Comparison of ENCODE assay signal across 29 mouse cellular contexts in genomic region chr11:107408886-107409285, GRCm38 (mm10).
DNase-seq lines count a peak whose midpoint lies in the region; ATAC-seq and TF ChIP-seq lines count a peak whose summit lies in the region.
"Had no signal": no experiment of that assay in that cellular context is flagged by ENCODE, and none has a peak within 500 bp of the region (broad histone marks: within the 10 kb centered on the region; RNA-seq: fewer than 3 reads in every experiment).

No protein-coding gene starts in this region.

- H3K9ac ChIP-seq in forebrain, embryonic 15.5 days (replicated peaks), result no peak overlapping the region
- H3K9ac ChIP-seq in MEL (ENCODE audit: control insufficient read depth, low read depth, low read length, poor library complexity, severe bottlenecking), result peak overlapping the region; percentile 82
- H3K9ac ChIP-seq in liver, embryonic 12.5 days, result peak overlapping the region; percentile 36; the same call in 1 of the 2 replicates
- H3K9ac ChIP-seq in liver, postnatal 0 days (replicated peaks), result 0 out of 2 replicates have a peak overlapping the region, but pooled peaks have one; percentile 16
- H3K9ac ChIP-seq: embryonic facial prominence, embryonic 15.5 days; forebrain, embryonic 13.5 days; hindbrain, embryonic 12.5 days; neural tube, embryonic 15.5 days had no signal

- peaks cover 64% of the 10 kb centered on the region for H3K79me2 ChIP-seq in MEL (ENCODE audit: control insufficient read depth, insufficient read depth, low read length, poor library complexity)

- no peak overlapping the region for H3K4me3 ChIP-seq in forebrain, embryonic 10.5 days
- no peak overlapping the region for H3K4me3 ChIP-seq in forebrain, embryonic 15.5 days
- H3K4me3 ChIP-seq in MEL (ENCODE audit: control insufficient read depth in 1 of 2, insufficient read depth in 1 of 2, low read depth in 2 of 2, low read length in 2 of 2), result no peak overlapping the region
- H3K4me3 ChIP-seq in liver, embryonic 12.5 days, result no peak overlapping the region
- no peak overlapping the region for H3K4me3 ChIP-seq in liver, postnatal 0 days (ENCODE audit: low read depth, low read length)
- H3K4me3 ChIP-seq: embryonic facial prominence, embryonic 15.5 days; forebrain, embryonic 13.5 days; hindbrain, embryonic 12.5 days; neural tube, embryonic 15.5 days had no signal

- no peak overlapping the region for H3K4me2 ChIP-seq in forebrain, embryonic 15.5 days (replicated peaks)
- peak overlapping the region; percentile 51 for H3K4me2 ChIP-seq in liver, embryonic 12.5 days
- H3K4me2 ChIP-seq in liver, postnatal 0 days (ENCODE audit: low read depth, low read length), result no peak overlapping the region
- H3K4me2 ChIP-seq: embryonic facial prominence, embryonic 15.5 days; forebrain, embryonic 13.5 days; heart, embryonic 11.5 days; hindbrain, embryonic 12.5 days; neural tube, embryonic 15.5 days had no signal

- no peaks in the 10 kb centered on the region for H3K36me3 ChIP-seq in forebrain, embryonic 10.5 days (replicated peaks)
- no peaks in the 10 kb centered on the region for H3K36me3 ChIP-seq in forebrain, embryonic 15.5 days
- peaks cover 0 to 70% of the 10 kb centered on the region in 2 experiments; a peak in 2 of 4 replicates for H3K36me3 ChIP-seq in MEL (ENCODE audit: control insufficient read depth in 1 of 2, insufficient read depth in 2 of 2, low read length in 2 of 2)
- no peaks in the 10 kb centered on the region for H3K36me3 ChIP-seq in liver, embryonic 12.5 days
- no peaks in the 10 kb centered on the region for H3K36me3 ChIP-seq in liver, postnatal 0 days (replicated peaks; ENCODE audit: insufficient read depth, low read length)
- H3K36me3 ChIP-seq: embryonic facial prominence, embryonic 15.5 days; hindbrain, embryonic 12.5 days; neural tube, embryonic 15.5 days had no signal

- no peak for DNase-seq in forebrain, embryonic 10.5 days (ENCODE audit: extremely low spot score, low spot score)
- DNase-seq in MEL (ENCODE audit: low read depth, low spot score), result no peak
- DNase-seq in liver, postnatal 0 days, result no peak
- DNase-seq in yolk sac, embryonic 10.5 days (ENCODE audit: low spot score), result no peak
- DNase-seq in testis, postnatal 14 days (ENCODE audit: low spot score), result no peak
- DNase-seq: adrenal gland, postnatal 14 days; cerebellum, adult 11-12 months; cerebellum, adult 9-11 months; gastrocnemius, postnatal 36 days; heart, adult 18-20 months; heart, postnatal 36 days; kidney, adult 9 months; kidney, postnatal 10 days; lung, postnatal 36 days; midbrain, embryonic 14.5 days; retina, postnatal 1 day; right cerebral cortex, postnatal 14 days; thymus, postnatal 25 days had no signal

- TF ChIP-seq CTCF in MEL (IDR thresholded peaks at IDR 0.05 in 2 of 3, conservative IDR thresholded peaks at IDR 0.05 in 1 of 3; ENCODE audit: control insufficient read depth in 1 of 3, insufficient read depth in 1 of 3, low read depth in 2 of 3, low read length in 3 of 3, poor library complexity in 1 of 3, severe bottlenecking in 1 of 3), result no peak
- no peak for TF ChIP-seq CTCF in liver, postnatal 0 days (IDR thresholded peaks at IDR 0.05; ENCODE audit: low read depth)

- no peak for TF ChIP-seq POLR2A in MEL (IDR thresholded peaks at IDR 0.05; ENCODE audit: control insufficient read depth in 1 of 2, insufficient read depth in 1 of 2, low read depth in 1 of 2, low read length in 2 of 2, poor library complexity in 1 of 2)

- TF ChIP-seq EP300 in MEL (IDR thresholded peaks at IDR 0.05; ENCODE audit: low read depth in 1 of 2, low read length in 2 of 2), result no peak
- TF ChIP-seq EP300 in liver, postnatal 0 days (IDR thresholded peaks at IDR 0.05; ENCODE audit: low read depth), result no peak

- 93% methylated on average over 7 of the region's 7 CpGs for WGBS in forebrain, embryonic 10.5 days
- WGBS in forebrain, embryonic 15.5 days, result 94% methylated on average over 7 of the region's 7 CpGs
- 81% methylated on average over 7 of the region's 7 CpGs for WGBS in liver, embryonic 12.5 days (ENCODE audit: insufficient replicate concordance)
- 84% methylated on average over 7 of the region's 7 CpGs for WGBS in liver, postnatal 0 days (ENCODE audit: insufficient replicate concordance)

- no peak for ATAC-seq in forebrain, embryonic 15.5 days (replicated peaks)
- ATAC-seq in liver, embryonic 12.5 days, result no peak
- ATAC-seq in liver, postnatal 0 days, result no peak
- no peak for ATAC-seq in inflammation-experienced regulatory T-cells, adult 6 months
- ATAC-seq: forebrain, embryonic 13.5 days; hindbrain, postnatal 0 days; intestine, embryonic 16.5 days had no signal

- no peaks in the 10 kb centered on the region for H3K9me3 ChIP-seq in forebrain, embryonic 10.5 days
- H3K9me3 ChIP-seq in forebrain, embryonic 15.5 days, result no peaks in the 10 kb centered on the region
- no peaks in the 10 kb centered on the region for H3K9me3 ChIP-seq in MEL (replicated peaks; ENCODE audit: insufficient read depth, low read length)
- no peaks in the 10 kb centered on the region for H3K9me3 ChIP-seq in liver, embryonic 12.5 days (replicated peaks)
- H3K9me3 ChIP-seq in liver, postnatal 0 days (ENCODE audit: low read length), result no peaks in the 10 kb centered on the region
- H3K9me3 ChIP-seq: embryonic facial prominence, embryonic 15.5 days; forebrain, embryonic 13.5 days; hindbrain, embryonic 12.5 days; neural tube, embryonic 15.5 days had no signal

- no peak for TF ChIP-seq RAD21 in MEL (IDR thresholded peaks at IDR 0.05; ENCODE audit: low read depth, low read length)

- H3K27me3 ChIP-seq in forebrain, embryonic 10.5 days (ENCODE audit: poor library complexity, severe bottlenecking), result no peaks in the 10 kb centered on the region
- no peaks in the 10 kb centered on the region for H3K27me3 ChIP-seq in forebrain, embryonic 15.5 days
- H3K27me3 ChIP-seq in MEL (ENCODE audit: control insufficient read depth in 1 of 2, insufficient read depth in 2 of 2, low read length in 2 of 2), result no peaks in the 10 kb centered on the region
- H3K27me3 ChIP-seq in liver, embryonic 12.5 days (replicated peaks), result no peaks in the 10 kb centered on the region
- no peaks in the 10 kb centered on the region for H3K27me3 ChIP-seq in liver, postnatal 0 days (ENCODE audit: insufficient read depth, low read length)
- H3K27me3 ChIP-seq: CH12.LX; embryonic facial prominence, embryonic 15.5 days; forebrain, embryonic 13.5 days; hindbrain, embryonic 12.5 days; neural tube, embryonic 15.5 days had no signal

- H3K4me1 ChIP-seq in forebrain, embryonic 10.5 days, result peaks cover 43% of the 10 kb centered on the region
- peaks cover 18% of the 10 kb centered on the region for H3K4me1 ChIP-seq in forebrain, embryonic 15.5 days
- H3K4me1 ChIP-seq in MEL (ENCODE audit: control insufficient read depth in 1 of 2, insufficient read depth in 2 of 2, low read length in 2 of 2), result peaks cover 27 to 75% of the 10 kb centered on the region in 2 experiments
- peaks cover 88% of the 10 kb centered on the region for H3K4me1 ChIP-seq in liver, embryonic 12.5 days
- H3K4me1 ChIP-seq in liver, postnatal 0 days (ENCODE audit: insufficient read depth), result peaks cover 63% of the 10 kb centered on the region

- H3K27ac ChIP-seq in forebrain, embryonic 10.5 days, result peak overlapping the region; percentile 20; the same call in 1 of the 2 replicates
- no peak overlapping the region for H3K27ac ChIP-seq in forebrain, embryonic 15.5 days (replicated peaks)
- H3K27ac ChIP-seq in MEL (ENCODE audit: control insufficient read depth, low read depth, low read length), result peak overlapping the region; percentile 98
- H3K27ac ChIP-seq in liver, embryonic 12.5 days, result peak overlapping the region; percentile 73
- H3K27ac ChIP-seq in liver, postnatal 0 days (ENCODE audit: low read depth), result no peak overlapping the region
- H3K27ac ChIP-seq: embryonic facial prominence, embryonic 15.5 days; forebrain, embryonic 13.5 days; hindbrain, embryonic 12.5 days; hindbrain, postnatal 0 days; neural tube, embryonic 15.5 days had no signal

TF ChIP-seq in MEL, 35 proteins besides CTCF, POLR2A, EP300 and RAD21:
- TF ChIP-seq KAT2A (conservative IDR thresholded peaks at IDR 0.05; ENCODE audit: low read depth, low read length) (no peak), SIN3A (IDR thresholded peaks at IDR 0.05; ENCODE audit: low read length) (no peak), JUND (IDR thresholded peaks at IDR 0.05; ENCODE audit: low read depth, low read length) (no peak), ETS1 (IDR thresholded peaks at IDR 0.05; ENCODE audit: low read depth, low read length) (no peak), MXI1 (IDR thresholded peaks at IDR 0.05; ENCODE audit: low read depth, low read length) (no peak), GABPA (IDR thresholded peaks at IDR 0.05; ENCODE audit: low read depth, low read length) (no peak), MAZ (IDR thresholded peaks at IDR 0.05; ENCODE audit: low read depth, low read length) (no peak), MEF2A (IDR thresholded peaks at IDR 0.05; ENCODE audit: extremely low read depth, insufficient replicate concordance, low read depth, low read length, poor library complexity, severe bottlenecking) (no peak), POLR2AphosphoS2 (IDR thresholded peaks at IDR 0.05; ENCODE audit: low read length) (no peak), ZMIZ1 (IDR thresholded peaks at IDR 0.05; ENCODE audit: low read depth, low read length) (no peak), USF2 (IDR thresholded peaks at IDR 0.05; ENCODE audit: borderline replicate concordance in 1 of 2, insufficient read depth in 1 of 2, low read depth in 1 of 2, low read length in 2 of 2) (no peak)

Comparison
In these comparisons a context has a peak if more than half of its experiments do, and no peak if none do; other contexts are left out.
1. H3K27ac ChIP-seq: peak in forebrain, embryonic 10.5 days (single experiment), MEL (single experiment) and liver, embryonic 12.5 days (single experiment); none in forebrain, embryonic 15.5 days (single experiment) and liver, postnatal 0 days (single experiment).